Mouse (Mus musculus): ENCODE data around the gene Tk2.
"Not testable (repeated sequence)": the region's sequence is repeated elsewhere in the genome, so short reads cannot be mapped to it uniquely, and the experiment has no call there.

Gene Tk2

DNA sequence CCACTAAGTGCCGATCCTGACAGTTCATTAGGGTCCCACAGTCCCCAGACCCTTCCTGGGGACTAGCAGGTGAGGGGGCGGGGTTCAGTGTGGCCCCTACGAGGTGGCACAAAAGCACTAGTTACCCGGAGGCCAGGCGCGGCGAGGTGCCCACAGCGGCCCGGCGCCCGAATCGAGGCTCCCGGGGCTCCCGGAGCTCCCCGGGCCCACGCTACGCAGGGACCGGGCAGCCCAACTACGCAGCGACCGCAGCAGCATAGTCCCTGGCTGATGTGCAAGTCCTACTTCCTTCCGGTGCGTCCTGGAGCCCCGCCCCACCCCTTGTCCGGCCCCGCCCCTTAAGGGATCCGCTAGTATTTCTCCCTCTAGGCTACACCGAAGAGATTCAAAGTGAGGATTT, at the start of gene Tk2:
Gene Tk2 (minus strand): TSS at position 283 of the 400 bp plus-strand sequence.
- in situ Hi-C loops (cut with MboI, MseI), result no loop called here

DNA sequence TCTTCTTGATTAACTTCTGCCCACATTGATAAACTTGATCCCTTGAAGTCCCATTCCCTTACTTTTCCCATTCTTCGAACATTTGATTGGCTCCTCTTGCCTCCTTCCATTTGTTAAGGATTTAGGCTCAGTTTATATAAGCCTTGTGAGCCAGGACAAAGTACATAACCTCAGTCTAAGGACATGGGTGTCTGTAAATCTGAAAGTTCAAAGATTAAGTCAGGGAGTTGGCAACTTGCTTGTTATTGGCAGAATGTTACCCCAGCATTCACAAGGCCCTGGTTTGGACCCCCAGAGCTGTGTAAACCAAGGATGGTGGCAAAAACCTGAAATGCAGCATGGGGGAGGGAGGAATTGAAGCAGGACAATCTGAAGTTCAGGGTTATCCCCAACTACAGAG, 46.0 kb upstream of the Tk2 start:
- in situ Hi-C loops (cut with MboI, MseI), result no loop called here

DNA sequence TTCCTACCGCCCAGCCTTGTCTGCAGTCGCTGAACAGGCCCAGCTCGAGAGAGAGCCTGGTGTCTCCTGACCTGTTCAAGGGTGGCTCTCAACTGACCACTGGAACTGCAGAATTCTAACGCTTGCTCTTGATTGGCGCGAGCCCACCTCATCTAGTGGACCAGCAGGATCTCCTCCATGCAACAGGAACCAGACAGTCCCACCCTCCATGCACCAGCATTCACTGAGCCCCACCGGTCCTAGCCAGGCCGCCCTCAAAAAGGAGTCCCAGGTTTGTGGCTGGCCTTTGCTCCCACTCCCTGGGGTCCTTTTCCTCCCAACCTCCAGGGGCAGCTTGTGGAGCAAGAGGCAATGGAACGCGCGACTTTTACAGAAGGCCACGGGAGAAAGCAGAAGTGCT, 44.7 kb upstream of the Tk2 start, which contains the start of gene Cmtm2a:
Gene Cmtm2a (minus strand): TSS at position 101 of the 400 bp plus-strand sequence.
- in situ Hi-C loops (cut with MboI, MseI), result not testable (repeated sequence)

DNA sequence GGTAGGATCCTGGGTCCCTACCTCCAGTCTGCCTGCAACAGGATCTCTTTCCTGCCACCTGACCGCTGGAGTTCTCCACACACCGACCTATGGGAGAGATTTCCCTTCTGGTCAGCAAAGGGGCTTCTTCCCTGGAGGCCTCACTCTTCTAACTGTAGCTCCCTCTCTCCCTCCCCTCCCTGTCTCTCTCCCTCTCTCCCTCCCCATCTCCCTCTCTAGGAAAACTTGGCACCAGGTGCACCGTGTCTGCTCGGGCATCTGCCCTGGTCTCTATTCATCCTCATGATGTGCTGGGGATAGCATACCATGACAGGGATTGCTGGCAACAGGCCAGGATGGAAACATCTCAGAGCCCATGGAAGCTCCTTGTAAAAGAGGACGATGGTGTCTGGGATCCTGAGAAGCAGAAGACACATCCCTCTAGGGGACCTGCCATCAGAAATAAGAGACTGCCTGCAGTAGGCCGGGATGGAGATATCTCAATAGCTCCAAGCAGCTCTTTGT, 20.6 kb upstream of the Tk2 start:
- in situ Hi-C loops (cut with MboI, MseI), result loop anchor here (5.0 kb wide), 1 partner anchor 38 kb away; no protein-coding TSS in a partner anchor

DNA sequence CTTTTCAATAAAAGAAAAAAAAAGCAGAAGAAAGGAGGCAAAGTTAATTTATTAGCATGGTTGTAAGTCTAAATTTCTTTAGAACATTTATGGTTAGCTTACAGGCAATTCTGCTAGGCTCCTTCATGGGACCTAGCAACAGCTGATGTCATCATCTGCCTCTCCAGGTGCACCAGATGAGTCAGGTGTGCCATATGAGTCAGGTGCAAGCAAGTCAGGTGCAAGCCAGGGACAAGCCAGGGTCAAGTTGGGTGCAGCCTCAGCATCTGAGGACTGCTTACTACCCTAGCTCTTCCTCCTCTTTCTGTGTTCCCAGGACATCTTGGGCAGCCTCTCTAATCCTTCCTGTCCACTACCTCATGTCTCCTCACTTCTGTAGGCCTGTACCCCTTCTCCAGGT, 20.0 kb upstream of the Tk2 start:
- in situ Hi-C loops (cut with MboI, MseI), result loop anchor here (5.0 kb wide), 1 partner anchor 39 kb away; no protein-coding TSS in a partner anchor

DNA sequence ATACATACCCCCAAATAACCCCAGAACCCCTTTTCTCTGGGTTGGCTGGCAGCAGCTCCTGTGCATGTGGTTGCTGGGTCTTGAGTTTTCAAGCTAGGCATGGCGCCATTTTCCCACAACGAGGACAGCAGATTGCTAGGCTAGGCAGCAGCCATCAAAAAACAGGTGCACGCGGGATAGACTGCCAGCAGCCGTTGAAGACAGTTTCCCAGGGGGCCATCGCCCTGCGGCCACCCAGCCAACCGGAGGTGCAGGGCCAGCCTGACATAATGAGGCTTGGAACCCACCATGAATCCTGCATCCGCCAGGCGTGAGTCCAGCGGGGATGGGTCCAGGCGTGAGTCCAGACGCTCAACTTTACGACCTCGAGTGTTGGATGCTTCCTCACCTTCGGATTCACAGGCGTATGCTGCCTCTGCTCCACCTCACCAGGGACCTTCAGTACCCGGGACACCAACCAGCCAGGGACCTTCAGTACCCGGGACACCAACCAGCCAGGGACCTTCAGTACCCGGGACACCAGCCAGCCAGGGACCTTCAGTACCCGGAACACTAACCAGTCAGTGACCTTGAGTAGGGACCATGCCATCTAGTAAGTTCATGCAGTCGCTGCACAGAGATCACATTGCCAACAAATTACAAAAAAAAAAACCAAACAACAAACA, 16.0 kb upstream of the Tk2 start:
- in situ Hi-C loops (cut with MboI, MseI), result not testable (repeated sequence)

DNA sequence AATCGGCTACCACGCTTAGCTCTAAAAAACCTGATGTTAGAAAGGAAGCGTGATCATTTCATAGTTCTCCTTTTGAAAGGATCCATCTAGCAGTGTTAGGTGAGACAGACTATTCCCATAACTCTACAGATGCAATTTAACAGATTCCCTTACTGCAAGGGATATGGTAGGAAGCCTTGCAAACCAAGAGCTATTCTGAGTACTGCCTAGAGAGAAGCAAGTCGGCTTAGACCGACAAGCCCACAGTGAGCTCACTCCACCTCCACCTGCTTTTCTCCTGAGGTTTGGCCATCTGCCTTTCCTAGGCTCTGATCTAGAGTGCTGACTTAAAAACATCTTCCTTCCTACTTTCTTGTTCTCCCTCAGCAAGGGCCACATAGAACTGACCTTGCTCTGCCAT, 13.4 kb upstream of the Tk2 start:
- in situ Hi-C loops (cut with MboI, MseI), result not testable (repeated sequence)

DNA sequence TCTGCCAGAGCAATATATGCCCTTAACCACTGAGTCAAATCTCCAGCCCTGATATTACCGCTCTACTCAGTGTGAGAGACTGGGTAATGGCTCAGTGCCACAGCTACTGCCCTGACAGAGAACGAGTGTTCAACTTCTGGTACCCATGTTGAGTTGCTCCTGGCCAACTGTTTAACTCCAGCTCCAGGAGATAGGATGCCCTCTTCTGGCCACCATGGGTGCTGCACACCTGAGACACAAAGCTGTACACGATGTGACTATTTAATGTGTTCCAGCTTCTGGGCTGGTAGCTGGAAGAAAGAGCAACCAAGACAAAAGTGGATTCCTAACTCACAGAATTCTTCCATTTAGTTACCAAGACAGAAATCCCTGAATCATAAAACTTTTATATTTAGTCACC, 4.7 kb upstream of the Tk2 start:
- in situ Hi-C loops (cut with MboI, MseI), result no loop called here

DNA sequence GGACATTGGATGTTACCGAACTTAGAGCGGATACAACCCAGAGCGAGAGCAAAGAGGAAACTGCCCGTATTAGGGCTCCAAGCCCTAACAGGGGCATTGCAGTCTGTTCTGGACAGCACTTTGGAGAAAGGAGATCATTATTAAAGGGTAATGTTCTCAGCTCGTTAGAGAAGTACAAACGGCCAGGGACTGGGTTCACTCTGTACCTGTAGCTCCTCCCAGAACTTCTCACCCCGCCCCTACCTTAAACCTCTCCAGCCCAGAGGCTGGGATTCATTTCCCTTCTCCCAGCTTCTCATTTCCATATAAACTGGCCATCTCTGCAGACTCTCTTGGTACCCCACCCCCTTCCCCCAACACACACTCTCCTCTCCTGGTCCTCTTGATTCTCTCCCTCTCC, 3.1 kb upstream of the Tk2 start:
- in situ Hi-C loops (cut with MboI, MseI), result no loop called here

DNA sequence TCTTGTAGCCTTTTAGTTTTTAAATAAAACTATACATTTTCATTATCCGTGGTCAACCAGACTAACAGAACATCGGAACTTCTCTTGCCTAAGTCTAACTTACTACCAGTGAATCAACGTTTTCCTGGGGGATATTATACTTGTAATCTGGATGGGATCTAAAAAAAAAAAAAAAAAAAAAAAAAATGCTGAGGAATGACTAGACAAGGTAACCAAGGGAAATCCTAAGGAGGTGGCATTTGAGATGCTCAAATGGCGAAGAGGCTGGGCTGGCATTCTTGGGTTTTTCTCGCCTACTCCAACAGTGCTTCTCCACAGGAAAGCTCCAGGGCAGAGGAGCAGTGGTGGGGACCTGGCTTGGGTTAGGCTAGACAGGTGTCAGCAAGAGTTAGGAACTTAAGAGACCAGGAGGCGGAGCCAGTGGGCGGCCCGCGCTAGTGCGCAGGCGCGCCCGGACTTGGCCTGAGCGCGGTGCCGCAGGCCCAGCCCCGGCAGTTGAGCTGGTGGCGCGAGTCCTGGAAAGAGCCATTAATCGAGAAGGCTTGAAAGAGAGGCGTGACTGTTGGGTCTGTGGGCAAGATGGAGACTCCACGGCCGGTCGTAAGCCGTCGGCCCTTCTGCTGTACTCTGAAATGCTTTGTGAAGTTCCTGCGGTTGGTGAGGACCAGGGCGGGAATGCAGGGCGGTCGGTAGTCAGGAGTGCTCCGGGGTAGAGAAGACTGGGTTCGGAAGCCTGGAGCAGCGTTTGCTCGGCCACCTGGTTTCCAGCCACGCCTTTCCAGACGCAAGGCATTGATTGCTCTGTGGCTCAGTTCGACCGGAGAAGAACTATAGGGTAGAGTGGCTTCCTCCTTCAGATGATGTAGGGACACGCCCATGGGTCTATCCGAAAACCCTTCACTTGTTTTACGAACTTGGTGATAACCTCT, 2.3 kb upstream of the Tk2 start, which contains the start of gene Cklf:
Gene Cklf (plus strand): TSS at position 423 of the 929 bp plus-strand sequence.
- in situ Hi-C loops (cut with MboI, MseI), result no loop called here

DNA sequence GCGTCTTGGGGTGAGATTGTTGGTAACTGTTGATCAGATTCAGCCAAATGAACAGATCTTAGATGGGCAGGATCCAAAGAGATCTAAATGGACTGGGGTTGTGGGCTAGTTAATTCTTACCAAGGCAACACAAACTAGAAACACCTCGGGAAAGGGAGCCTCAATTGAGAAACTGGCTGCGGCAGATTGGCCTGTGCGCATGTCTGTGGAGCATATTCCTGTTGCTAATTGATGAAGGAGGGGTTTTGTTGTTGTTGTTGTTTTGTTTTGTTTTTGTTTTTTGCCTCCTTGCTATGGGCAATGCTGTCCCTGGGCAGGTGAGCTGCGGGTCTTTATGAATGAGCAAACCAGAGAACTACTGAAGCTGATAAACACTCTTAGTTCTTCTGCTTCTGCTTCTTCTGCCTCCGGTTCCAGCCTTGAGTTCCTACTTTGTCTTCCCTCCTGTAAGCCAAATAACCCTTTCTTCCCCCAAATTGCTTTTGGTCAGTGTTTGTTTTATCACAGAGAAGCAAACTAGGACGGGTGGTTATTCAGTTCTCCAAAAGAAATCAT, 1.2 kb upstream of the Tk2 start:
- in situ Hi-C loops (cut with MboI, MseI), result no loop called here

DNA sequence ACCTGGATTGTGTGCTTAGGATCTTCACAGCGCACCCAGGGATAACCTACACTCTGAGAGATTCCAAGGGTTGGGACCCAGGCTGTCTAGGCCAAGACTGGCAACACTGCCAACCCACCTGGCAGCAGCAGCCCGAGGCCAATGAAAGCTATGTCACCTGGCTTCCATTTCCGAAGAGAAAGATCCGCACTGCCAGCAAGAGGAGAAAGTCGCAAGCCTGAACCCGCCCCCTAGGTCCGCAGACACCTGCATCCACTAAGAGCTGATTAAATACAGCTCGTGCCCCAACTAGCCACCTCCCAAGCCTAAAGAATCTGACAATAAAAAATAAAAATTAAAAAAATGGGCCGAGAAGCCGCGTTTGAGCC, 466 bp downstream of the Tk2 start:
- in situ Hi-C loops (cut with MboI, MseI), result no loop called here

DNA sequence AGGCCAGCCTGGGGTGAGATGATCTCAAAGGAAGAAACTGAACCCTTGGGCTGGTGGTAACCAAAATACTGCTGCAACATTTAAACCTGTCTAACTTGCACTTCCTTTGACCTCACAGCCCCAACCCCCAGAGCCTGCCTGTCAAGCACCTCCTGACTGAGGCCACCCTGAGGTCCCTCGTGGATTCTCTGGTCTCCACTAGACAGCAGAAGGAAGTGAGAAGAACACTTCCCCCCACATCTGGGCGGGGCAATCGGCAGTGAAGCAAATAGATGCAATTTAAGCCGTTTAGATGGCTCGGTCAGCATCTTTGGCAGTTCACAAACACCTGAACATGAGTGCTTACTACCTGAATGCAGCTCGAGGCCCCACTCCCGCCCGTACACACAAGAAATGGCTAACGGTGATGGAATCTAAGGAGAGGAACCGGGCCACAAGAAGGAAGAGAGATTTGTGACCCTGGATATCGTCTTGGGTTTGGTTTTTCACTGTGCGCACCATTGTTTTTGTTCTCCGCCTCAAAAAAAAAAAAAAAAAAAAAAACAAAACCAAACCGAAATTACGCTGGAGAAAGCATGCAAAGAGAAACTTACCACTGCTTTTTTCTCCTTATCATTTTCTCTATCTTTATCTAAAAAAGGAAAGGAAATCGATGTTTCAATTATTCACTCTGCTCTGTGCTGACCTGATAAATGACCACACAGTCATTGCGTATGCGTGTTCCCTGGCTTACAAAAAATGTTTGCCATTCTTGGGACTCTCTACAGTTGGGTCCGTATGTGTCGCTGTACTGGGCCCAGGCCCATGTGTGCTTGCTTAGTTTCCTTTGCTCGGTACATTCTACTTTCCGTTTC, 1.1 kb downstream of the Tk2 start:
- in situ Hi-C loops (cut with MboI, MseI), result no loop called here

DNA sequence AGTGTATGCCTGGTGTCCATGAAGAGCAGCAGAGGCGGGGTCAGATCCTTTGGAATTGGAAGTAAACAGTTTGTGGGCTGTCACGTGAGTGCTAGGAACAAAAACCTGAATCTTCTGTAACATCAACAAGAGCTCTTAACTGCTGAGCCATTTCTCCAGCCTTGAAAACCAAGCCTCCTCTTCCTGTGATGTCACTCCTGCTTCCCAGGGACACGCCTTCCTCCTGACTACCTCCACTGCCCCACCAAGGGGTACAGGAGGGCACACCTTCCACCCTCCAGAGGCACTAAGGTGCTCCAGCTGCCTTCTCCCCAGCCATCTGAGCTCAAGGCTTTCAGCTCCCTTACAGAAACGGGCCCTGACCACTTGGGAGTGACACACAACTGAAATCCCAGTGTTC, 1.7 kb downstream of the Tk2 start:
- in situ Hi-C loops (cut with MboI, MseI), result no loop called here

DNA sequence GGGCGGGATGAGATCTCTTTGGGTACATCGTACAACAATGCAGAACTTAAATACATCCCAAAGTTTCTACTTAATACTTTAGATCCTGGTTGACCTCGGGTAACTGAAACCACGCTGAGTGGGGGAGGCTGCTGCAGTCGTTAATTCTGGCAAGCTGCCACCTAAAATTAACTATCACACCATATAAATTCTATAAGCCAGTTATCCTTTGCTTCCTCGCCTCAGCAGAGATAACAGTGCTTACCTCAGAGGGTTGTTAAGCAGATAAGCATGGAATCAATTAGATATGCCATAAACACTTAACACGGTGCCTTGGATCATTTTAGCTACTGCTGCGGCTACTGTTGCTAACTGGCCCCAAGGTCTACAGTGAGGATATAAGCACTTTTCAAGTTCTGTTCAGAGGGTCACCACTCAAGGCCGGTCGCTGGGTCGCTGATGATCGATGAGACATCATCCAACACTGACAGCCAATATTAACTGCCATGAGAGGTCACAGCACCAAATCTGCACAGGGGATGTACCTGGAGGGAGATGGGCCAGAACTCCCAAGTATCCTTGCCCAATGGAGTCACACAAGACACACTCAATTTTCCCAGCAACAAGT, 6.2 kb downstream of the Tk2 start:
- in situ Hi-C loops (cut with MboI, MseI), result no loop called here

DNA sequence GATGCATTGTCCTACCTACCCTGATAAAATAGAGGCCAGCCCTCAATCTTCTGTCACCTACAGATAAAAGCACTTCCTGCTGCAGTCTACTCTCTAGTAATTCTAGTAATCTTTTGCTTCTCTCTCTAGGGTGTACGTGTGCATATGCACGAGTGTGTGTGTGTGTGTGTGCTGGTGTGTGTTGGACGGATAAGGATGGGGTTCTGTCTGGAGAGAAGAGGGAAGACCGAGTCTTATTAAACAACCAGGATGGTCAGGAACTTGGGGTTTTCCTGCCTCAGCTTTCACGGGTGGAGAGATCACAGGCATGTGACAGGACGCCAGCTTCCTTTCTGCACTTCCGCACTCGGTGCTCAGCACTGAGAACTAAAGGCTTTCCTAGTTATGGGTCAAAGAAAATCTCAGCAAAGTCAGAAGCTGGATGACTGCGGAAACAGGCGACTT, 8.9 kb downstream of the Tk2 start:
- in situ Hi-C loops (cut with MboI, MseI), result no loop called here

DNA sequence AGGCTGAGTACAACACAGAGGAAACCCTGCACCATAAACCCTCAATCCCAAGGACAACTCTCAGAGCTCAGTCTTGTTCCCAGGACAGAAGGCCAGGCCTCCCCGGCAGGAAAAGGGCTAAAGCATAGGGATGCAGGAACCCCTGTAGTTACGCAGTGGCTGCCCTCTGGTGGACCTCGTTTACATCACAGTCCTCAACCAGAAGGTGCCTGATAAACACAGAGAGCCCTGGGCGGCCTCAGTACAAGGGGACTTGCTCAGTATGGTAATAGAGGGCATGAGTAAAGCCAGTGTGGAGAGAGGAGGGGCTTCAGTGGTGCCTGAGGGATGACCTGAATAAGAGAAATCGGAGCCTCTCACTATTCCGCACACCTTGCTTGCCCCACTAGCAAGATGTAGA, 13.8 kb downstream of the Tk2 start:
- in situ Hi-C loops (cut with MboI, MseI), result no loop called here

DNA sequence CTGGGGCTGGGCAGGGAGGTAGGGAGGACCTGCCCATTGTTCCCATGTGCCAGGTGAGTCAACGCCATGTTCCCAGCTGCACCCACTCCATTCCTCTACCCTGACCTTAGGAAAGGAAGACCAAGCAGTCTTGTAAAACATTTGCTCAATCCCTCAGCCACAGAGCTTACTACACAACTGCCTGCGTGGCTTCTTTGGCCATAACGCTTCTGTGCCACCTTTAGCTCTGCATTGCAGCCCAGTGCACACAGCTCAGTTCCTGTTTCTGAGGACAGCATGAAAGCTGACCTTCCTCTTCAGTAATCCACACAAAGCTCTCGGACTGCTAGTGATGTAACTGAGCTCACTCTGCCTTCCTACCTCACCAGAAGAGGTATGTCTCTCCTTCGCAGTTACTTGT, 15.4 kb downstream of the Tk2 start:
- in situ Hi-C loops (cut with MboI, MseI), result no loop called here

DNA sequence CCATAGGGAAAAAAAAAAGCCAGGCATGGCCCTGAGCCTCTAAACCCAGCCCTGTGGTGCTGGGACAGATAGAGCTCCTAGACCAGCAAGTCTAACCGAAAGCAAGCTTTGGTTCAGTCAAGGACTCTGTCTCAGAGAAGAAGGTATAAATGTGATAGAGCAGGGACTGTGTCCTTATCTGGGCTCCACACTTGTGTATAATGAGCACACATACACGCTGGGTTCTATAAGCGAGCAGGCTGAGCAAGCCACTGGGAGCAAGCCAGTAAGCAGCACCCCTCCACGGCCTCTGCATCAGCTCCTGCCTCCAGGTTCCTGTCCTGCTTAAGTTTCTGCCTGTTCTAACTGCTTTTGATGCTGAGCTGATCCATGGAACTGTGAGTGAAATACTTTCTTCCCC, 16.3 kb downstream of the Tk2 start:
- in situ Hi-C loops (cut with MboI, MseI), result no loop called here

DNA sequence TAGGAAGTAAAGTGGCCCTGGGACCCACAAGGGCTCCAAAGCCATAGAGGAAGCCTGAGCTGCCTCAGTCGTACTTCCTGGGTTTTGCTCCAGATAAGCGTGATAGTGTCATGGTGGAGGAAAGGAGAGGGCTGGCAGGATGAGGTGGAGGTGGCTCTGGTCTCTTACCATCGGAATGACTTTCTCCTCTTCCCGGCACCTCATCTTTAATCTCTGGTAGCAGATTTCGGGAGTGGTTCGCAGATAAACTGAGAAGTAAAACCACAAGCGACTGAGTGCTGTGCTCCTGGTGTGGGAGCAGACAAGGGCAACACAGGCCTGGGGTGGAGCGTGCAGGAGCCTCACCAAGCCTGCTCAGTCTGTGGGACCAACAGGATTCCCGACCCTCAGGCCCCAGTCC, 18.0 kb downstream of the Tk2 start:
- in situ Hi-C loops (cut with MboI, MseI), result no loop called here

DNA sequence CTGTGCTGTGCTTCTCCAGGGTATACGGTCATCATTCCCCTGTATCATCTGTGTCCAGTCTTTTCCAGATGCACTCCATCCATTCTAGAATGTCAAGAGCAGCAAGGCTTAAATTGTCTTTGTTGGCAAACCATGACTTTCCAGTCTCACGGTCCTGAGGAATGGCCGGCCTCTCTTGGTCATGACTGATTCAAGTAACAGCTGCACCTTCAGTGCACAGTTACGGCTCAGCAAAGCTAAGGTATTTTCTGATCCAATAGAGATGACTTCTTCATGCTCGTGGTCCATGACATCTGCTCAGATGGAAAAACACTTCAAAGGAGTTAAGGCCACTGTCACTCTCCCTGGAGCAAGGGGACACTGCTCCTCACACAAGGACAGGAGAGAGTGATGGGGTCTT, 21.3 kb downstream of the Tk2 start:
- in situ Hi-C loops (cut with MboI, MseI), result no loop called here
